Mouse (Mus musculus) adrenal gland, postnatal 14 days (tissue): ENCODE measurements at regions not wholly inside any gene's neighbourhood (a gene's known extent, or its start where the extent isn't known, plus 50 kb on each side); places are given as distances from the start of the nearest gene placed in this dataset.
A peak's percentile ranks its signal among the peaks of the same experiment; 100 is the strongest.

Experiments
- DNase-seq: peaks from one replicate; pipeline ENCODE4 v3.0.0; 2021; ENCODE audit warnings: mixed read lengths

- no peak for DNase-seq
Observed at GRCm38 (mm10) chr14:80247575-80247974, 263.7 kb downstream of the Olfm4 start.

DNA sequence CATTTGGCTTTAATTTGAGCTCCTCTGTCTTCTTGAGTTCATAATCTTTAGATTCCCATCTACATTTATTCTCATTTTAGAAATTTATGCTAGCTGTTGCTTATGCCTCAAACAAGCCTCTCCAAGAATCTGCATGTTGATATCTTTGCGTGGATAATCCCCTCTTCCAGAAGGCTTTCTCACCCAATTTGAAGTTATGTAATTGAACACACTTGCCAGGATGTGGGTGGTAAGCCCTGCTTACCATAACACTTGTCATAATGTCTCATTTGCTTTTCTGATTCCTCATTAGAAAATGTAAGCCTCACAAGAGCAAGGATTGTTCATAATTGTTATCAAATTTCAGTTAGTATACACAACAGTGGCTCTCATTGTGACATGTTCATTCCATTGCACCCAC is 266.0 kb downstream of the Olfm4 start:
- no peak for DNase-seq

DNA sequence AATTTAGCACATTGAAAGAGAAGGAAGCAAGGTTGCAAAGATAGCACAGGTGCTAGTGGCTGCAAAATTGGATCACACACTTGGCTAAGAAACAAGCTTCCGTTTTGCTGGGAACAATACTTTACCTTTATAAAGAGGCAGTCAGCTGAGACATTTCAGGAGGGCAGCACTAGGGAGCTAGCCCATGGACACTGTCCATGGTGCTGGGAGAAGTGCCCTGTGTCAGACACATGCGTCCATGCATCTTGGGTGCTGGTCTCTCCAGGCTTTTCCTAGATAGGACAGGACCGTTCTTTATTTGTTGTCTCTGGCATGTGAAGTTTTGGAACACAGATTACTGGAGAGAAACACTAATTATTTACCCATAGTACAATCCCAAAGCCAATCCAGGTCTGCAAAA is 273.2 kb downstream of the Olfm4 start:
- DNase-seq, result peak; percentile 35

GRCm38 (mm10) chr14:80263173-80263572 is 279.3 kb downstream of the Olfm4 start:
- no peak for DNase-seq

GRCm38 (mm10) chr14:80265081-80265480 is 281.2 kb downstream of the Olfm4 start:
- no peak for DNase-seq

DNA sequence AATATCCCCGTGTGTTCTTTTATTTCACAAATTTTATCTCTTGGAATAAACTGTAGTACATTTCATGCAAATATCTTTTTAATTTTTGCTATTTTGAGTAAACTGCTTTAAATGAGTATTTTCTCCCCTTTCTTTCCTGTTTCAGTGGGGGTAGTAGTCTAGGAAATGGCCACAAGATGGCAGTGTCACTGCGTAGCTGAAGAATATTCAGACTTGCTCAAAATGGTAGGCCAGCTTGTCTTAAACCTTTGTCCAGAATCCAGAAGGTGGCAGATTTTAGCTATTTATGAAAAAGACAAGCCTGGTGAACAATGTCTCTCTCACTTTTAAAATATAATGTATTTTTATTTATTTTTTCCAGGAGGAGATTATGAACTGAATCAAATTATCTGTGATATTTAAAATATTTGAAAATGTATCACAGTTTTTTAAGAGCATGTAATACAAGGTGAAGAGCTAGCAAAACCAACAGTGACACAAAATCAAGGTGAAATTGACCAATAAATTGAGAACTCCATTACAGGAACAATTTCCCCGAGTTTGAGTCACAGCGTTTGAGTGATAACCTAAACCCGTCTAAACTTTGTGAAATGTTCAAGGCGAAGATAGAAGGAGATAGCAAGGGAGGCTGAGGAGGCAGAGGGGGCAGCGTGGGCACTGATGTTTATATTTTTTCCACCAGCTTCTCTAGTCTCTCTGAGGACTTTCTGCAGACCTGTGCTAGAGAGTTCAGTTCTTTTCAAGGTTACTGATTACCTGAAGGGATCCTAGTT is 285.5 kb downstream of the Olfm4 start:
- peak; percentile 71 for DNase-seq

- no peak for DNase-seq
Observed at GRCm38 (mm10) chr14:80270063-80270462, 286.2 kb downstream of the Olfm4 start.

DNA sequence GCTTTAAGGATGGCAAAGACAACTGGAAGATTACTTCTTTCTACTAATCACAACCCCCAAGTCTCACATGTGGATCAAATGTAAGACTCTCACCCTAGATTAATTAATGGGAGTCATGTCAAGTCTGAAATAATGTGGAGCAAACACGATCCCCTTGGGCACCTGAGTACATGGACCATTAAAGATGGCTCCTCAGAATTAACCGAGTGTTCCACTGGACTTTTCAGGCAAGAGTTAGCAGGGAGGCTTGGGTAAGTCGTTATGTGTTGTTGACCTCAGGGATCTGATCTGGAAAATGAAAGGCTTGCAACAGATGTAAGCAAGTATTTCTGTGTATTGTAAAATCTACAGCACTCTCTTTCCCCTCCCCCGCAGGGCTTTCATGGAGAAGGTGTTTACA is 296.3 kb downstream of the Olfm4 start:
- no peak for DNase-seq

GRCm38 (mm10) chr14:80283726-80284125 is 299.8 kb downstream of the Olfm4 start:
- DNase-seq, result no peak

DNA sequence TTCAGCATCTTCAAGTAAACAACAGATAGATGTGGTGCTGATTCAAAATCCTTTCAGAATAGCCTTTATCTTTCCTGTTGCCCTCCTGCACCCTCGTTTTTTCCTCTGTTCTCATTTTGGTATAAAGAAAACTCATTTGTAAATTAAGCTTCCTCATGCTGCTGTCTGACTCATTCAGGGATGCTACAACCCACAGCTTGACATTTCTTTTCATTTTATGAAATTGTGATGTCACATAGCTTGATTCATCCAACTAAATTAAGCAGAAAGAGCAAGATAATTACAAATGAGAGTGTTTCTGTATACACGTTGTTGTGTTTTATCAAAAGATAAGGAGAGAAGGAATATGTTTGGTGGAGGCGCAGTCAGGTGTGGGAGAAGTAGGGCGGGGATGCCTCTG is 307.5 kb downstream of the Olfm4 start:
- no peak for DNase-seq

DNA sequence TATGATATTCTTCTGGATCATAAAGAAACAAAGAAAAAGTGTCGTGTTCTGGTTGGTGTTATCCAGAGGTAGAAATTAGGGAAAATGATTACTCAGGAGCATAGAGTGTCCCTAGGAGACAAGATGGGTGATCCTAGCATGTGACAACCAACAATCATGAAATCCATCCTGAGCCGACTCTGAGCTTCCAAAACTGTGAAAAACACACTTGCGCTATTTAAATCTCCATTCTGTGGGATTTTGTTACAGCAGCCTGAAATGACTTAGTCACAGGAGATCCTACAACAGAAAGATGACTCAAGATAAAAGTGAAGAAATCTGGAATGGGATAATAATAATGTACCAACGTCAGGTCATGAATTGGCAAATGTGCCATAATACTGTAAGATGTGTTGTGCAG is 309.5 kb downstream of the Olfm4 start:
- DNase-seq, result no peak

DNA sequence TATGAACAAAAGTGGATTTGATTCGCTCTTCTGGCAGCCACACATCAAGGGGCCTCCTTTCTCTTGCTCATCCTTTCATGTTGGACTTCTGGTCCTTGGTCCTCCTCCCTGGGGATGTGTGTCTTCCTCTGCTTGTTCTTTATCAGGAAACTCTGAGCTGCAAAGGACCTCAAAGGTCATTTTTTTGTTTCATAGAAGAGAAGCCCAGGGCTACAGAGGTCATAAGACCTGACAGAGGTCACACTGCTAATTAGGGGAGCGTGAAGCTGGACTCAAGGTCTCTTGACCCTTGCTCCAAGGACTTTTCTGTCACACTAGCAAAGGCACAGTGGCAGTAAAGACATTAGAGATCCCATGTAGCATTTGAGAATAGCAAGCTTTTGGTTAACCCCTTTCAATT is 345.8 kb downstream of the Olfm4 start:
- no peak for DNase-seq

DNA sequence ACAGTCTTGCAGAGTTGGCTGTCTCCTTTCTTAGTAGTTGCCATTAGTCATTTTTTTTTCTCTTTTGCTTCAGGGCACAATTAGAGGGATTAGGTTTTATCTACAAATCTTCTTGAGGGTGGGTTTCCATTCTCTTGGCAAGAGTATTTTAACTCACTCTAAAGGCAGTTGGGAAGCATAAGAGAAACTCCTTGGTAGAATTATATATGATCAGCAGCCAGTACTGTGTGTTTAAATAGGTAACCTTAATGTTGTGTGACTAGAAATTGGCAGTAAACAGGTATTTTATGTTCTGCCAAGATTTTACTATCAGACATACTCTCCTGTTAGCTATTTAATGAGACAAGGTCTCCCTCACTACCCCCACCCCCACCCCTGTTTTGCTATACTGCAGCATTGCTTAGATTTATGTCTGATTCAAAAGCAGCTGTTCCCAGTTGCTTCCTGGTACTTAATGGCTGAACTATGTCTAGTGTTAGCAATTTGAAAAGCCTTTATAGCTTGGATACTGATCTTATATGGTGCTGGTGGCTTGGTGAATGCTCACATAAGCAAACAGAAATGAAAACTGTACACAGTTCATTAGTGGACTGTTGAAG is 378.2 kb downstream of the Olfm4 start:
- DNase-seq, result no peak

DNA sequence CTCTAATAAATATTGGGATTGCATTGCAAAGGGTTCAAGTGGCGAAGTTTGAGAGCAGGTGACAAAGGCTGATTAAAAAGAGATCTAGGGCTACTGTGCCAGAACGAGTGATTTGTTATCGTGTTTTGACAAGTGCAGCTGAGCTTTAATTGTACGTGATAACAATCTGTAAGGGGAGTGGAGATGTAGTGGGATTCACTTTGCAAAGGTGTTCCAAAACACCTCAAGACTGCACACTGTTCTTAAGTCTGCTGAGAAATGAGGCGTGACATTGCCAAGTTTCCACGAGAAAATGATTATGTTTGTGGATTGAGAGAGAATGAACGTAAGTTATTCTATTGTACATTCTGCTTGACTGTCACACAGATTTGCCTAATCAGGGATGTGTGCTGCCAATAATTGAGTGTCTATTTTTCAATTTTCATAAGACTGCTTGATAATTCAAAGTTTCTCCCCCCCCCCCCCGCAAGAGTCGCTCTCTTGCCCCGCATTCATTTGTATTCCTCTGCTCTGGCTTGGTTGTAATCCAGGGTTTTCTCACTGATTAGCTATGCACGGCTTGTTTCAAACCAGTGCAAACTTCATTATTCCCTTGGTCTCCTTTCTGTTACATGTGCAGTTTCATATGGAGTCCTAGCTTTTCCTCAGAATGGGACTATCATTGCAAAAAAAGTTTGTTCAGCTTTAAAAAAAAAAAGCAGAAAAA is 385.7 kb downstream of the Olfm4 start:
- DNase-seq, result no peak

DNA sequence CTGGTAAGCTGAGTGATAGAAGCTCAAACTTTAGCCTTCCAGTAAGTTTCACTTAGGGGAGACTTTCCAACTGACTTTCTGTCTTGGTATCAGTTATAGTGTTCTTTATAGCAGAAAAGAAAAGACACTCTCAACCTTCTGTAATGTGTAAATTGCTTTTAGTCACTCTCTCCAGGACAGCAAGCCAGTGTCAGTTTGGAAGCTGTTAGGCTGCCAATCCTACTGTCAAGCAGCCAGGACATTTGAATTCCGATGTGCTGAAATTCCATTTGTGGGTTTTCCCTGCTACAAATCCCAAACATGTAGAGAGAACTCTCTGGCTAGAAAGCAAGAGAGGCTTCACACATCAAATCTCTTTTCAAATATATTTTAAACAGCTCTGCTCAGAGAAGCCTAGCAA is 390.4 kb downstream of the Olfm4 start:
- no peak for DNase-seq

- DNase-seq, result no peak
Observed at GRCm38 (mm10) chr14:80377064-80377463, 393.2 kb downstream of the Olfm4 start.

DNA sequence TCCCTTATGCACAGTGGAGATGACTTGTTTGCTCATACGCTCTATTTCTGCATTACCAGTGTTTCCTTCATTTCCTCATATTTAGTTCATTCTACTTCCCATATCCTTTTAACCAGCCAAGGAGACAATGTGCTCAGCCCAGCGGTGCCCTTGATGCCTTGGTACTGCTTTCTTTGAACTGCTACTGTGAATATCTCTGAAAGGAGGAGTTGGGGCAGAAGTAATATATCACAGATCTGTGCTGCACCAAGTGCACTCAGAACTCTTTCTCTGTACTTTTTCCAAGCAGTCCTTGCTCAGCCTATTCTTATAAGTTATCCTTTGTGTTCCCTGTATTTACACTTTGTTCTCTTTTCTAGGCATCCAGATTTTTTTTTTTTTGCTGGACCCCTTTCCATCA is 407.5 kb downstream of the Olfm4 start:
- peak; percentile 9 for DNase-seq

- DNase-seq, result no peak
Observed at GRCm38 (mm10) chr14:80408317-80408716, 424.4 kb downstream of the Olfm4 start.

DNA sequence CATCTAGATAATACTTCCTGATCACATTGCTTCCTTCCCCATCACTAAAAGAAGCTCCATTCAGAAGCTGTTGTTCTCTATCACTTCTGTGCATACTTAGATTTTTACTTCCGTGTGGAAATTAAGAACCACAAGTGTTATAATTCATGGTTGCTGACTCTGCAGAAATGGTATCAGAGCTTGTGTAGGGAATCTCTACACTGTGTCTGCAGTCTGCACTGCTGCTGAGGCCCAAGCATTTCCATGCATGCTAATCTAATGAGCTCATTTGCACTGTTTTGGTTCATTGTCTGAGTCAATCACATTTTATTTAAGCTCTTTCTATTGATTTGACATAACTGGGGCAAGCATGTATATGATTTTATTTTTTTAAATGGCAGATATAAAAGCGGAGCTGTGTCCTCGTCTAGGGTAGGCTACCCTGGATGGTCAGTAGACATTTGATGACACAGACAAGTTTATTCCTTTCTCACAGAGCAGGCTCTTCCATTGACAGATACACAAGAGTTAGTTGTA is 435.0 kb downstream of the Olfm4 start:
- DNase-seq, result no peak

DNA sequence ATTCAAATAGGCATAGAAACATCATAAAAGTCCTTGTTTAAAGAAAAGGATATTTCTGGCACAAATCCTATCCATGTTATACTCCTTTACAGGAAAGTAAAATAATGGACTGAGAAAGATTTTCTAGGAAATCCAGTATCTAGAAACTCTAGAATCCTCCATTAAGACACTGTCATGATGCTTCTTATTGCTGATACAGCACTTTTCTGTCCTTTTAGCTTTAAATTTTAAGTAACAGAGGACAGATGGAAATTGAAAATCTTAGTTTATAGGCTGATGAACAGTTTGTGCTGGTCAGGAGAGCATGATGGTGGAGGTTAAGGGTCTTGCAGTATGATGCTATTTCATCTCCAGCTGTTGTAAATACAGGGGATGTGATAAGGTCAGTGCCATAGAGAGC is 459.9 kb downstream of the Olfm4 start:
- DNase-seq, result no peak

- no peak for DNase-seq
Observed at GRCm38 (mm10) chr14:80471470-80471869, 487.6 kb downstream of the Olfm4 start.

DNA sequence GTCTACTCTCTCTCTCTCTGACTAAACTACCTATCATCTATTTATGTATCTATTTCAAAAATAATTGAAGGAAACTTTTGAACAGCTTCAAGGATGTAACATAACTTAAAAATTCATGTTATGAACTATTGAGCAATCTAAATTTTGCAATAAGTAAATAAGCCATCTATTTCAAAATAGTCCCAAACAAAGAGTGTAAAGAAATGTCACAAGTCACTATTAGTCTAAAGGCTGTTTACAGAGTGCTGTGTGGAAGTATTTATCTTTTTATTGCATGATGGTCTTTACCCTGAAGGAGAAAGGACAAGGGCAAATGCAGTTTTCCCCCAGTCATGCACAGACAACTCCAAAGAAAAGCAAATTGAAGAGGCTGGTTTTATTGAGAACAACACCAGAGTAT is 496.0 kb downstream of the Olfm4 start:
- DNase-seq, result no peak

- no peak for DNase-seq
Observed at GRCm38 (mm10) chr14:80482771-80483170, 498.9 kb downstream of the Olfm4 start.
